Mouse (Mus musculus) common myeloid progenitor, adult 5-6 weeks (primary cell): Measurements from ENCODE around the gene Pnma1. TPM values are rescaled to one million over a fixed set of nuclear protein-coding genes. Genes with fewer than 3 reads are reported as not detected.

Source experiments
- ATAC-seq: replicated peaks from 2 replicates; pipeline ENCODE4 v1.8.0; 2016; ENCODE audit warnings: low read depth, mild to moderate bottlenecking, moderate TSS enrichment, inconsistent platforms; ENCODE audit not compliant: poor library complexity, severe bottlenecking
- total RNA-seq: library from RNA; stranded (forward); fragments of 200-1000, 187-1606 nt; gene quantifications from 2 replicates; pipeline ENCODE4 v1.2.3, GENCODE M21; 2017

Pnma1 gene
- total RNA-seq, 1 experiment from 2014 or later: 0.64 TPM

GRCm38 (mm10) chr12:84156210-84156609 lies 7.9 kb upstream of the Pnma1 start:
- ATAC-seq: no peak

GRCm38 (mm10) chr12:84155523-84155871 lies 7.2 kb upstream of the Pnma1 start:
- ATAC-seq: no peak

GRCm38 (mm10) chr12:84154786-84155522 lies 6.7 kb upstream of the Pnma1 start:
- ATAC-seq: no peak

DNA sequence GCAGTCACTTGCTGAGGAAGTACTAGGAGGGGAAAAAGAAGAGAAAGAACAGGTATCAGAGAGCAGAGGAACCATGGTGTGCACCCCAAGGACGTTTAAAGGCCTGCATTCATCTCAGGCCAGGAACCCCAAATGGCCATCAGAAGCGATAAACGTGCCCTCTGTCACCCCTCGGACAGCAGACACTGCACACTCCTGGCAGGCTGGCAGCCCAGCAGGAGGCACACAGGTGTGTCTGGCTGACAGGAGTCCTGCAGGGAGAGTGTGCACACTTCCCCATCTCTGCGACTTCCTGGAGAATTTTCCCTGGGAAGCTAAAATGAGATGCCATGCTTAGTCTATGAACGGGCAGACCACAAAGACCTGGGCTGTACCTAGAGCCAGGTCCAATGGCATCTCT lies 5.1 kb upstream of the Pnma1 start:
- ATAC-seq: no peak

DNA sequence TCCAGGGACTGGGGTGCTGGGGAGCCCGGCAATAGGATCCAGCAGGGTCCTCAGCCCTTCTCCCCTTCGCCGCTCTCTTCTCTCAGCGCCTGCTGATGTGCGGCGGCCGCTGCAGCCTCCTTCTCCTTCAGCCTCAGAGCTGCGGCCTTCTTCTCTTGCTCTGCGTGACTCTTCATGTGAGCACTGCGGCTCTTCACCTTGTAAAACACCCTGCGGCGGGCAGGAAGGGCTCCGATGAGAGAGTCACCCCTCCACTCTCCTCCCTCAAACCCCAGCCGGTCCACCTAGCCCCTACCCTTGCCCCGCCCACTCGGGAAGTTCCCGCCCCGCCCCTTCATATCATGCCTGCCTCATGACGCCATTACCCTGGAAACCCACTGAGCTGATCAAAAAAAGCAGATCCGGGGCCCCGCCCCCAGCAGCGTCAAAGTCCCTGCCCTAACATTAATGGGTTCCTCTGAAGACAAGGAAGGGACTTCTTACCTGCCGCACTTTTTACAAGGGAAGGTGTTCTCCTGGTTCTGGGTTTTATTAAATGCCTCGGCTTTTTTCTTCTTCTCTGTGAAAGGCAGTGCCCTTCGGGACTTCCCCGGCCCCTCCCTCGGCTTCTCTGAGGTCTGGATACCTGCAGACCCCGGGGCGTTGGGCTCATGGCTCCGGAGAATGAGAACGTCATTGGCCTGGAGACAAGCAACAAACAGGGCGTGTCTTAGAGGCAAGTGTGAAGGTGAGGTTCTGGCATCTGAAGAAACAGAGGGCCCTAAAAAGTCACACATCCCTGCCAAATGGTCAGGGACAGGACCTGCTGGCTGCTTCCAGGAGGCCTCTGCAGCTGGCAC lies 4.3 kb upstream of the Pnma1 start:
- ATAC-seq: no peak

DNA sequence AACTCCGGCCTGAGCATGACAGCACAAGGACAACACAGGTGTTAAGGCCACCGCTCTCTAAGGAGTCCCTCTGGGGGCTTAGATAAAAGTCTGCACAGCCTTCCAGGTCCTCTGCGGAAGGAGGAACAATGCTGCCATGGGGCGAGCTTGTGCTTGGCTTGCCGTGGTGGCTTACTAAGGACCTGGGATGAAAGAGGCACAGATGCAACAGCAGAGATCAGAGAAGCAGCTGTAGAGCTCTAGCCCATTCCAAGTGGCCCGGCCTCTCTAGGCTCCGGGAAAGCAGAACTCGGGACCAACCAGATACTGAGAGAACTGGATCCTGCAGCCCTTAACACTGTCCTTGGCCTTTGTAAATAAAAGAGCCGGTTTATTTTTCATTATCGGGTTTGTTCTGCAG lies 3.6 kb upstream of the Pnma1 start:
- ATAC-seq: no peak

GRCm38 (mm10) chr12:84150976-84151375 lies 2.7 kb upstream of the Pnma1 start:
- peak; percentile 40 for ATAC-seq

- no peak for ATAC-seq
Measured at GRCm38 (mm10) chr12:84149971-84150370, 1.7 kb upstream of the Pnma1 start.

DNA sequence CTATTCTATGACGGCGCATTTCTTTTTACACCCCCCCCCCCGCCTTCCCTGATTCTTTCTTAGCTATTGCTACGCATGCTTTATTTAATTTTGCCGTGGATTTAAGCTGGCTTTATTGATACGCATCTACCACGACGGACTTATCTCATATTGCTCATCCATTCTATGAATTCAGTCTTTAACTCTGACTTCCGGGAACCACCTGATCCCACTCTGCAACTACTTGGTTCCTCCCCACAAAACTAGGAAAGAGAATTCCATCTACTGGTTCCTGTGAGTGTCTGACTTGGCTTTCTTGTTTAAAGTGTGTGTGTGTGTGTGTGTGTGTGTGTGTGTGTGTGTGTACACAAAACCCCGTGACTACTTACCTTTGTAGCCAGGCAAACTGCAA lies 328 bp upstream of the Pnma1 start:
- no peak for ATAC-seq

DNA sequence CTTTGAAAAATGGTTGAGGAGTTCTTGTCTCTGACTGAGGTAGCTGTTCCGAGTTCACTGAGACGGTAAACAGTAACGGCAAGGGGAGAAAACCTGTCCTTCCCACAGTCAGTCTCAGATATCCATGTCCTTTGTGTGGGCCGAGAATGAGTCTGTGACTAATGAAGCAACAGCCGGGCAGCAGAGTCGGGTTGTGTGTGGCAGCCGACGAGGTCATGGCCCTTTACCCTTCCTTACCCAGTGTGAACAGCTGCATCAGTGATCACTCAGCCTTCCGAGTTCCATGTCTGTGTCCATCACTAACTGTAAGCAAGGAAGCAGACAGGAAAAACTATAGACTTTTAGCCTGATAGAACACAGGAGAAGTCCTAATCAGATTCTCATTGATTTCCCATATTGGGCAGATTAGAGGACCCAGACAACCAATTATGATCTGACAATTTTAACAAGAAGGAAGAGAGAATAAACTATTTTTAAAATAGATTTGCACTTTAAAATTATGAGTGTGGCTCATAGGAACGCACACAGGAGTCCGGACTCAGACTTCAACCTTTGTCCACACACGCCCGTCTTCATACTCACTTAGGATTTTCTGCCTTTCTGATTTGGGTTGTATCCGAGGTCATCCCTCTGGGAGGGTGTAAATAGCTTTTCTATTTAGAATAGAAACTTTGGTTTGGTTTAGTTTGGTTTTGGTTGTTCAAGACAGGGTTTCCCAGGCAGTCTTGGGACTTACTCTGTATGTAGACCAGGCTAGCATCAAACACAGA lies 5.8 kb downstream of the Pnma1 start:
- no peak for ATAC-seq

GRCm38 (mm10) chr12:84141271-84141670 lies 7.0 kb downstream of the Pnma1 start:
- no peak for ATAC-seq

GRCm38 (mm10) chr12:84140135-84140534 lies 8.2 kb downstream of the Pnma1 start:
- ATAC-seq: no peak

- no peak for ATAC-seq
Measured at GRCm38 (mm10) chr12:84137131-84137530, 11.2 kb downstream of the Pnma1 start.

DNA sequence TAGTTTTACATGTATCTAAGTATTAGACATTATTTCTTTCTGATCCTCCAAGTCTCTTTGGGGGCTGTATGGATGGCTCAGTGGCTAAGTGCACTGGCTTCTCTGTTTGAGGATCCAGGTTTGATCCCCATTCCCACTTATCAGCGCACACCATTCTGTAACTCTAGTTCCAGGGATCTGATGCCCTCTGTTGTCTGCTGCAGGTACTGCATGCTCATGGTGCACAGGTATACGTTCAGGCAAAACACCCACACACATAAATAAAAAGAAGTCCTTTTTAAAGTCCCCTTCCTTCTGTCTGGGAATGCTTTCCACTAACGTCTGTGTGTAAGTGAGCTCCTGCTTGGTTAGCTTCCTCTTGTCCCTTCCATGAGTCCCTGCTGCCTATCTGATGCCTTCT lies 16.0 kb downstream of the Pnma1 start:
- no peak for ATAC-seq

DNA sequence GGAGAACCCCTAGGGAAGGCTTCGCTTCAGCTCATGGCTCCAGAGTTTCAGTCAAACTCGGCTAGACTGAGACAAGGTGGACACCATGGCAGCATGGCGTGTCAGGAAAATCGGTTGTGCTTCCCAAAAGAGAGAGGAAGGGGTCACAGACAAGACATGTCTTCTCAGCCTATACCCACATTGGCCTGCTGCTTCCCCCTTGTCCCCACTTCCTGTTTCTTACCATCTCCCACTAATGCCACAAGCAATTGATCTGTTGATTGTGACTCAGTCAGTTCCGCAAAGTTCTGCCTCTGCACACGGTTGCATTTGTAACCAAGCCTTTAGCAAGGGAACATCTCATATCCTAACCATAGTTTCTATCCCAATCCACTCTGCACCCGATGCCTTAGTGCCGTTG lies 18.4 kb downstream of the Pnma1 start:
- ATAC-seq: peak; percentile 83

DNA sequence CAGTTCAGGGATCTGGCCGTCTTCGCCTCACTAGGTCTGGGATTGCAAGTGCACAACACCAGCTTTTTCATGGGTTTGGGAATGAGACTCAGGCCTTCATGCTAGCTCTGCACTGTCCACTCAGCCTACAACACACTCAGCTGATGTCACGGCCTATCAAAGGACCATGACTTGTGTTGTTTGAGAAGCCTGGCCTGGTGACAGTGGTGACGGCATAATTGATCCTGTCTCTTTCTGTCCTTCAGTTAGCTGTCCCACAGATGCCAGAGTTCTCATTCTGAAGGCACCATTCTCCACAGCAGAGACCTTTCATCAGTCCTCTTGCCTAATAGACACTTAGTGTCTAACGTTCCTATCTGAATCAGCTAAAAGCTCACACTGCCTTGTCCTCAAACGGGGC lies 19.7 kb downstream of the Pnma1 start:
- ATAC-seq: no peak

DNA sequence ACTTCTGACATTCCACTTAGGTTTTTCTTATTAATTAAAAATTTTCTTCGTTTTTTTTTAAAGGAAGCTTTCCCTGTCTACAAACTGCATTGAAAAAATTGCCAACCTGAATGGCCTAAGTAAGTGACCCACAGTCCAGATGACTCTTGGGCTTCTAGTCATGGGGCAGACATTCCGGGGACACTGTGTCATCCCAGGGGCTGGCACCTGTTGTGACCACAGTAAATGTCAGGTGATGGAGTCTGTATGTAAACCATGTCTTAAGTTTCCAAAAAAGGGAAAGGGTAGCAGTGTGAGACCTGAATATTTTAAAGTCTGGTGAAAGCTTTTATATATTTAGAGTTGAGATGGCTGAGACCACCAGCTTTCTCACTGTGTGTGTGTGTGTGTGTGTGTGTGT lies 21.4 kb downstream of the Pnma1 start:
- no peak for ATAC-seq

DNA sequence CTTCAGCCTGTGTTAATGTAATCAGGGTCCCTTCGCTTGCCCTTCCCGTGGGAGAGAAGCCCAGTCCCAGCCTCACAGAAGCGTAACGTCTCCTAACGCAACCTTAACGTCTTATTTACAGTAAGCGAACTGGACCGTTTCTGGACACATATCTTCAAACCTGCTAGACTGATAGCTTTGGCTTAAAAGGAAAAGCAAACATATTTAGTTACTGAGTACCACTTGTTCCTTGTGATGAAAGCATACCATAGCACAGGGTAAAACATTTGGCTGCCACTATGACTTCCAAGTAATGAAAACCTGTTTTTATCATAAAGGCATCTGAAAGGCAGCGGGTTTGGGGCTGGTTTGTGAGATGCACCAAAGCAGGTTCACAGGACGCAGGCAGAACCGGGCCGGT lies 22.4 kb downstream of the Pnma1 start:
- ATAC-seq: no peak

DNA sequence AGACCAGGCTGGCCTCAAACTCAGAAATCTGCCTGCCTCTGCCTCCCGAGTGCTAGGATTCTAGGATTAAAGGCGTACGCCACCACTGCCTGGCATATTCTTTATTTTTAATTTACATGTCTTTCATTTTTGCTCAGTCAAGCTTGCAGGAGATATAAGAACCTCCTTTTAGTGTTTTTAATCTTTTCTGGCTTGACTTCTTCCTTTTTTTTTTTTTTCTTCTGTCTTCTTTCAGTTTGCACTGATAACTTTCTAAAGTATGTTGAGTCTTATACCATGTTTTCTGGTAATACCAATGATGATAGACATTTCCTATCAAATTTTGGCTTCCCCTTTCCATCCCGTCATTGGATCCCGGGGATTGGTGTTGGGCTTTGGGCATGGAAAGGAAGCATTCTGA lies 28.7 kb downstream of the Pnma1 start:
- no peak for ATAC-seq

- ATAC-seq: peak; percentile 100
Measured at GRCm38 (mm10) chr12:84114153-84114994, 33.9 kb downstream of the Pnma1 start, which contains the start of gene Dnal1. TSS of gene Dnal1 (plus strand) at chr12:84114366.
